Mouse (Mus musculus): ENCODE results near the gene Decr2. TPM values are rescaled to one million over a fixed set of nuclear protein-coding genes. Genes with fewer than 3 reads are reported as not detected.
A peak's percentile ranks its signal among the peaks of the same experiment; 100 is the strongest.

The Decr2 gene
- total and polyA plus RNA-seq, 2 experiments = 147 to 237 TPM

- WGBS = 93% methylated on average over 8 of the region's 8 CpGs
- no peak overlapping the region for H3K9ac ChIP-seq (ENCODE audit: low read depth, low read length)
- no peaks in the 10 kb centered on the region for H3K27me3 ChIP-seq (ENCODE audit: control insufficient read depth, insufficient read depth, low read length)
- peaks cover 2% of the 10 kb centered on the region; the same call in 1 of the 2 replicates for H3K4me1 ChIP-seq (ENCODE audit: control insufficient read depth, insufficient read depth, low read length)
- TF ChIP-seq POLR2A (IDR thresholded peaks at IDR 0.05; ENCODE audit: extremely low read depth, insufficient read depth, low read length) (no peak), CTCF (IDR thresholded peaks at IDR 0.05; ENCODE audit: low read depth, low read length) (no peak)
- H3K27ac ChIP-seq (replicated peaks; ENCODE audit: insufficient read depth, low read depth, low read length) = no peak overlapping the region
- no peak for DNase-seq (ENCODE audit: extremely low read depth, low read depth, low spot score)
- H3K79me2 ChIP-seq (ENCODE audit: control insufficient read depth, insufficient read depth, low read length) = no peaks in the 10 kb centered on the region
- H3K4me3 ChIP-seq (ENCODE audit: insufficient read depth, low read depth, low read length) = no peak overlapping the region
- H3K36me3 ChIP-seq (ENCODE audit: control insufficient read depth, insufficient read depth, low read length) = no peaks in the 10 kb centered on the region
These were observed 32.9 kb downstream of the Decr2 start for GRCm38 (mm10) chr17:26057278-26057677.

GRCm38 (mm10) chr17:26055164-26055563 lies 35.0 kb downstream of the Decr2 start:
- Histone ChIP-seq H3K9ac (ENCODE audit: low read depth, low read length) (no peak overlapping the region), H3K27ac (replicated peaks; ENCODE audit: insufficient read depth, low read depth, low read length) (no peak overlapping the region), H3K79me2 (ENCODE audit: control insufficient read depth, insufficient read depth, low read length) (peaks cover 8% of the 10 kb centered on the region; the same call in 1 of the 2 replicates), H3K36me3 (ENCODE audit: control insufficient read depth, insufficient read depth, low read length) (no peaks in the 10 kb centered on the region), H3K4me1 (ENCODE audit: control insufficient read depth, insufficient read depth, low read length) (peaks cover 11% of the 10 kb centered on the region; the same call in 1 of the 2 replicates), H3K27me3 (ENCODE audit: control insufficient read depth, insufficient read depth, low read length) (no peaks in the 10 kb centered on the region), H3K4me3 (ENCODE audit: insufficient read depth, low read depth, low read length) (no peak overlapping the region)
- no peak for DNase-seq (ENCODE audit: extremely low read depth, low read depth, low spot score)
- 90% methylated on average over 6 of the region's 6 CpGs for WGBS
- TF ChIP-seq POLR2A (IDR thresholded peaks at IDR 0.05; ENCODE audit: extremely low read depth, insufficient read depth, low read length) = no peak
- TF ChIP-seq CTCF (IDR thresholded peaks at IDR 0.05; ENCODE audit: low read depth, low read length) = no peak

- Histone ChIP-seq H3K9ac (ENCODE audit: low read depth, low read length) (no peak overlapping the region), H3K79me2 (ENCODE audit: control insufficient read depth, insufficient read depth, low read length) (peaks cover 8% of the 10 kb centered on the region; the same call in 1 of the 2 replicates), H3K27ac (replicated peaks; ENCODE audit: insufficient read depth, low read depth, low read length) (no peak overlapping the region), H3K4me3 (ENCODE audit: insufficient read depth, low read depth, low read length) (no peak overlapping the region), H3K4me1 (ENCODE audit: control insufficient read depth, insufficient read depth, low read length) (peaks cover 11% of the 10 kb centered on the region; the same call in 1 of the 2 replicates), H3K36me3 (ENCODE audit: control insufficient read depth, insufficient read depth, low read length) (no peaks in the 10 kb centered on the region), H3K27me3 (ENCODE audit: control insufficient read depth, insufficient read depth, low read length) (no peaks in the 10 kb centered on the region)
- TF ChIP-seq CTCF (IDR thresholded peaks at IDR 0.05; ENCODE audit: low read depth, low read length) (no peak), POLR2A (IDR thresholded peaks at IDR 0.05; ENCODE audit: extremely low read depth, insufficient read depth, low read length) (no peak)
- no peak for DNase-seq (ENCODE audit: extremely low read depth, low read depth, low spot score)
- WGBS = 90% methylated on average over 17 of the region's 17 CpGs
These were observed 35.8 kb downstream of the Decr2 start for GRCm38 (mm10) chr17:26054133-26054845.

GRCm38 (mm10) chr17:26052706-26053105 lies 37.4 kb downstream of the Decr2 start:
- Histone ChIP-seq H3K79me2 (ENCODE audit: control insufficient read depth, insufficient read depth, low read length) (peaks cover 8% of the 10 kb centered on the region; the same call in 1 of the 2 replicates), H3K27ac (replicated peaks; ENCODE audit: insufficient read depth, low read depth, low read length) (no peak overlapping the region), H3K36me3 (ENCODE audit: control insufficient read depth, insufficient read depth, low read length) (no peaks in the 10 kb centered on the region), H3K4me1 (ENCODE audit: control insufficient read depth, insufficient read depth, low read length) (peaks cover 11% of the 10 kb centered on the region; the same call in 1 of the 2 replicates), H3K27me3 (ENCODE audit: control insufficient read depth, insufficient read depth, low read length) (no peaks in the 10 kb centered on the region), H3K4me3 (ENCODE audit: insufficient read depth, low read depth, low read length) (no peak overlapping the region), H3K9ac (ENCODE audit: low read depth, low read length) (no peak overlapping the region)
- no peak for TF ChIP-seq CTCF (IDR thresholded peaks at IDR 0.05; ENCODE audit: low read depth, low read length)
- TF ChIP-seq POLR2A (IDR thresholded peaks at IDR 0.05; ENCODE audit: extremely low read depth, insufficient read depth, low read length) = no peak
- 61% methylated on average over 4 of the region's 4 CpGs for WGBS
- no peak for DNase-seq (ENCODE audit: extremely low read depth, low read depth, low spot score)

- DNase-seq (ENCODE audit: extremely low read depth, low read depth, low spot score) = peak; percentile 79
- Histone ChIP-seq H3K79me2 (ENCODE audit: control insufficient read depth, insufficient read depth, low read length) (peaks cover 8% of the 10 kb centered on the region; the same call in 1 of the 2 replicates), H3K27ac (replicated peaks; ENCODE audit: insufficient read depth, low read depth, low read length) (peak overlapping the region; percentile 56), H3K27me3 (ENCODE audit: control insufficient read depth, insufficient read depth, low read length) (no peaks in the 10 kb centered on the region), H3K4me1 (ENCODE audit: control insufficient read depth, insufficient read depth, low read length) (peaks cover 11% of the 10 kb centered on the region; the same call in 1 of the 2 replicates), H3K9ac (ENCODE audit: low read depth, low read length) (no peak overlapping the region), H3K36me3 (ENCODE audit: control insufficient read depth, insufficient read depth, low read length) (no peaks in the 10 kb centered on the region), H3K4me3 (ENCODE audit: insufficient read depth, low read depth, low read length) (no peak overlapping the region)
- TF ChIP-seq CTCF (IDR thresholded peaks at IDR 0.05; ENCODE audit: low read depth, low read length) (no peak), POLR2A (IDR thresholded peaks at IDR 0.05; ENCODE audit: extremely low read depth, insufficient read depth, low read length) (no peak)
- 18% methylated on average over 4 of the region's 4 CpGs for WGBS
These were observed 38.1 kb downstream of the Decr2 start for GRCm38 (mm10) chr17:26052074-26052473.

- Histone ChIP-seq H3K4me3 (ENCODE audit: insufficient read depth, low read depth, low read length) (no peak overlapping the region), H3K79me2 (ENCODE audit: control insufficient read depth, insufficient read depth, low read length) (peaks cover 8% of the 10 kb centered on the region; the same call in 1 of the 2 replicates), H3K27ac (replicated peaks; ENCODE audit: insufficient read depth, low read depth, low read length) (no peak overlapping the region), H3K36me3 (ENCODE audit: control insufficient read depth, insufficient read depth, low read length) (no peaks in the 10 kb centered on the region), H3K4me1 (ENCODE audit: control insufficient read depth, insufficient read depth, low read length) (peaks cover 13% of the 10 kb centered on the region; the same call in 1 of the 2 replicates), H3K27me3 (ENCODE audit: control insufficient read depth, insufficient read depth, low read length) (no peaks in the 10 kb centered on the region), H3K9ac (ENCODE audit: low read depth, low read length) (no peak overlapping the region)
- whole genome bisulfite sequencing = 94% methylated on average over 8 of the region's 8 CpGs
- no peak for DNase-seq (ENCODE audit: extremely low read depth, low read depth, low spot score)
- no peak for TF ChIP-seq CTCF (IDR thresholded peaks at IDR 0.05; ENCODE audit: low read depth, low read length)
- TF ChIP-seq POLR2A (IDR thresholded peaks at IDR 0.05; ENCODE audit: extremely low read depth, insufficient read depth, low read length) = no peak
These were observed 42.0 kb downstream of the Decr2 start for GRCm38 (mm10) chr17:26048118-26048517.

Measured in liver, adult 2 months (tissue).